Mouse (Mus musculus): ENCODE measurements around the gene Lemd2.
A peak's percentile ranks its signal among the peaks of the same experiment; 100 is the strongest.

The Lemd2 gene

GRCm38 (mm10) chr17:27186068-27186467 lies 18.2 kb downstream of the Lemd2 start:
- no peak for DNase-seq

GRCm38 (mm10) chr17:27183667-27184292 lies 20.5 kb downstream of the Lemd2 start:
- DNase-seq: no peak

GRCm38 (mm10) chr17:27182401-27182800 lies 21.9 kb downstream of the Lemd2 start:
- DNase-seq: no peak

- DNase-seq: no peak
These were observed 22.6 kb downstream of the Lemd2 start for GRCm38 (mm10) chr17:27181666-27182065.

- DNase-seq: peak in 1 of 2 experiments; percentile 13
These were observed 24.5 kb downstream of the Lemd2 start for GRCm38 (mm10) chr17:27179681-27180280.

GRCm38 (mm10) chr17:27178427-27179177 lies 25.7 kb downstream of the Lemd2 start:
- DNase-seq: no peak

GRCm38 (mm10) chr17:27178019-27178418 lies 26.2 kb downstream of the Lemd2 start:
- DNase-seq: peak in 1 of 2 experiments; percentile 10

- no peak for DNase-seq
These were observed 27.5 kb downstream of the Lemd2 start for GRCm38 (mm10) chr17:27176754-27177153.

GRCm38 (mm10) chr17:27176287-27176686 lies 28.0 kb downstream of the Lemd2 start:
- DNase-seq: no peak

GRCm38 (mm10) chr17:27175196-27175874 lies 28.9 kb downstream of the Lemd2 start:
- no peak for DNase-seq

GRCm38 (mm10) chr17:27173715-27174114 lies 30.6 kb downstream of the Lemd2 start:
- DNase-seq: no peak

GRCm38 (mm10) chr17:27172459-27172858 lies 31.8 kb downstream of the Lemd2 start:
- no peak for DNase-seq

- DNase-seq: no peak
These were observed 33.1 kb downstream of the Lemd2 start for GRCm38 (mm10) chr17:27171121-27171520.

- DNase-seq: no peak
These were observed 34.1 kb downstream of the Lemd2 start for GRCm38 (mm10) chr17:27169952-27170695.

GRCm38 (mm10) chr17:27168569-27168968 lies 35.7 kb downstream of the Lemd2 start:
- DNase-seq: no peak

GRCm38 (mm10) chr17:27167545-27167944 lies 36.7 kb downstream of the Lemd2 start, which contains the start of gene Ip6k3:
TSS of gene Ip6k3 (minus strand) at chr17:27167795.
- DNase-seq: no peak

GRCm38 (mm10) chr17:27166901-27167300 lies 37.4 kb downstream of the Lemd2 start:
- DNase-seq: no peak

- no peak for DNase-seq
These were observed 39.1 kb downstream of the Lemd2 start for GRCm38 (mm10) chr17:27165054-27165773.

GRCm38 (mm10) chr17:27160905-27161304 lies 43.4 kb downstream of the Lemd2 start:
- no peak for DNase-seq

GRCm38 (mm10) chr17:27159169-27159568 lies 45.1 kb downstream of the Lemd2 start:
- no peak for DNase-seq

GRCm38 (mm10) chr17:27158439-27158838 lies 45.8 kb downstream of the Lemd2 start:
- DNase-seq: no peak

- DNase-seq: no peak
These were observed 48.5 kb downstream of the Lemd2 start for GRCm38 (mm10) chr17:27155752-27156151.

Measured in B cell, adult 2 months (primary cell).